Mouse (Mus musculus) embryonic facial prominence, embryonic 11.5 days (tissue): ENCODE measurements around the gene Hoxa2. TPM values are rescaled to one million over a fixed set of nuclear protein-coding genes. Genes with fewer than 3 reads are reported as not detected.

Experiments
- ATAC-seq: fragments of 200-750 bp; cut with Nextera tagmentation; replicated peaks from 2 replicates; pipeline ENCODE4 v1.8.0; 2017; ENCODE audit warnings: low read depth; ENCODE audit not compliant: insufficient number of reproducible peaks, low FRiP score, low TSS enrichment
- DNase-seq: peaks from one replicate; pipeline ENCODE4 v3.0.0-alpha.2; 2015; ENCODE audit warnings: low spot score
- H3K27ac ChIP-seq: fragments of 300-500 bp; sonication (generic); replicated peaks from 2 replicates; pipeline ENCODE4 v1.5.1; 2014; ENCODE audit warnings: mild to moderate bottlenecking, low read depth, low read length, control low read depth
- H3K27me3 ChIP-seq: fragments of 300-500 bp; sonication (generic); 2 replicates; pipeline ENCODE4 v1.6.1; 2014; ENCODE audit warnings: mild to moderate bottlenecking, low read length, moderate library complexity, mixed read lengths; ENCODE audit not compliant: control insufficient read depth, insufficient read depth
- H3K36me3 ChIP-seq: fragments of 300-500 bp; sonication (generic); replicated peaks from 2 replicates; pipeline ENCODE4 v1.6.1; 2014; ENCODE audit warnings: low read depth, mild to moderate bottlenecking, low read length, moderate library complexity, mixed read lengths; ENCODE audit not compliant: control insufficient read depth, insufficient read depth
- H3K4me1 ChIP-seq: fragments of 300-500 bp; sonication (generic); 2 replicates; pipeline ENCODE4 v1.6.1; 2014; ENCODE audit warnings: low read length, mixed read lengths; ENCODE audit not compliant: control insufficient read depth, insufficient read depth
- H3K4me2 ChIP-seq: fragments of 300-500 bp; sonication (generic); 2 replicates; pipeline ENCODE4 v1.6.1; 2014; ENCODE audit warnings: low read depth, mild to moderate bottlenecking, control low read depth, low read length, moderate library complexity
- H3K4me3 ChIP-seq: fragments of 300-500 bp; sonication (generic); 2 replicates; pipeline ENCODE4 v1.5.1; 2014; ENCODE audit warnings: low read depth, low read length, control low read depth
- H3K9ac ChIP-seq: fragments of 300-500 bp; sonication (generic); replicated peaks from 2 replicates; pipeline ENCODE4 v1.6.1; 2014; ENCODE audit warnings: mild to moderate bottlenecking, control low read depth, low read length
- H3K9me3 ChIP-seq: fragments of 300-500 bp; sonication (generic); replicated peaks from 2 replicates; pipeline ENCODE4 v1.6.1; 2016; ENCODE audit warnings: mild to moderate bottlenecking, low read length, inconsistent platforms, mixed read lengths; ENCODE audit not compliant: control insufficient read depth
- WGBS: fragments of 180-500 bp; shearing (Covaris S2); extraction: QIAGEN DNeasy Blood & Tissue Kit; methylation state at CpG from one replicate; pipeline ENCODE4 v1.1.7; 2014; 5-methylcytosine and 5-hydroxymethylcytosine counted together
- polyA plus RNA-seq: library from polyadenylated mRNA; unstranded; fragments of >200 nt; fragmentation: Nextera tagmentation; extraction: Ambion mirVana; gene quantifications from 2 replicates; pipeline ENCODE4 v1.2.1, GENCODE M21; 2014

Hoxa2 gene
- polyA plus RNA-seq, 1 experiment from 2014 or later = 24.1 TPM

DNA sequence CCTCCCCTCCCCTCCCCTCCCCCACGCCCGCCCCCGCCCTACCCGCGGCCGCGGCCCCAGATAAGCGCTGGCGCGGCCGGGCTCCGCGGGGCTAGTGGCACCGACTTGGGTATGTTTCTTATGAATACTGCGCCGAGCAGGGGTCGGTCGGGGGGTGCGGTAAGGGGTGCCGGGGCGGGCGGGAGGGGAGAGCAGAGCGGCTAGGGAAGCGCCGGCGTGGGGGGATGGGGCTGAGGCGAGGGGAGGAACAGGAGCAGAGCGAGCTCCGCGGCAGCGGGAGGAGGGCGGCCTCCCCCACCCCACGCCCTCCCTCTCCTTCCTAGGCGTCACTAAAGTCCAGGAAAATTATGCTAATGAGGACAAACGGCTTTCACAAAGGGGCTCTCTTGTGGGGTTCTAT, 11.2 kb upstream of the Hoxa2 start:
- Histone ChIP-seq H3K27me3 (peaks cover 86% of the 10 kb centered on the region), H3K4me3 (peak overlapping the region; percentile 23), H3K9me3 (no peaks in the 10 kb centered on the region), H3K36me3 (no peaks in the 10 kb centered on the region), H3K4me2 (peak overlapping the region; percentile 10; the same call in 1 of the 2 replicates), H3K27ac (0 out of 2 replicates have a peak overlapping the region, but pooled peaks have one; percentile 35), H3K9ac (no peak overlapping the region), H3K4me1 (peaks cover 4% of the 10 kb centered on the region)
- ATAC-seq = no peak
- DNase-seq = no peak
- 6% methylated on average over 2 of the region's 35 CpGs for WGBS

DNA sequence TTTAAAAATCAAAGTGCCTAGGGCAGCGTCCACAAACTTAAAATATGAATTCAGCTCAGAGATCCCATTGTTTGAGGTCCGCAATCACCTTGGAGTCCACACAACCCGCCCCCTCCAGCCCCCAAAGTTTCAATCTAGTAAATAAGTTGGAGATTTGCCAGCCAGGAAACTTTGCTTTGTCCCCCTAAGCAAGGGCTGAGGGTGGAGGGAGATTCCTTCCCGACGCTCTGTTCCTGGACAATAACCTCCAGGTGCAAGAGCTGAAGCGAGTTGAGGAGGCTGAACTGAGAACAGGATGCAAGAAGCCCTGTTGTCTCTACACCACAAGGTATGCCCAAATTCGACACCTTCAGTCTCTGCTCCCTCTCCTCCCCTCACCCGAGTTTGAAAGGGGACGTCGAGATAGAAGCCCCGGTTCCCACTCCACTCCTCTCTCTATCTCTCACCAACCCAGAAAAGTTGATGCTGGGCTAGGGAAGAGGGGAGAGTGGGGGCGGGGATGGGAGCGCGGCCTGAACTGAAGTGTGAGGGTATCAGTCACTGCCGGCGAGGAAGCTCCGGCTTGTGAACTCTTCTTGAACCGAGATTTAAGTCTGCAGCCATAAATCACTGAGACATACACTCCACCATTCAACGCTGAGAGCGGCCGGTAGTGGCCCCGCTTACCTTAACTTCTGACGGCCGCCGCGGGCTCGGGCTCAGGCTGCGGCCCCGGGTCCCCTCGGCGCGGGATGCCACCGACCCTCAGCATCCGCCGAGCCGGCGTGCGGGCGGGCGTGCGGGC, 10.5 kb upstream of the Hoxa2 start:
- Histone ChIP-seq H3K4me2 (peak overlapping the region; percentile 10; the same call in 1 of the 2 replicates), H3K27ac (0 out of 2 replicates have a peak overlapping the region, but pooled peaks have one; percentile 35), H3K27me3 (peaks cover 87% of the 10 kb centered on the region), H3K36me3 (no peaks in the 10 kb centered on the region), H3K9ac (0 out of 2 replicates have a peak overlapping the region, but pooled peaks have one; percentile 5), H3K4me3 (peak overlapping the region; percentile 23), H3K4me1 (peaks cover 4% of the 10 kb centered on the region), H3K9me3 (no peaks in the 10 kb centered on the region)
- DNase-seq = no peak
- WGBS = under 1% methylated on average over 41 of the region's 41 CpGs
- ATAC-seq = no peak

GRCm38 (mm10) chr6:52173648-52174047, 9.0 kb upstream of the Hoxa2 start:
- ATAC-seq (no peak), DNase-seq (no peak)
- Histone ChIP-seq H3K4me2 (no peak overlapping the region), H3K4me3 (no peak overlapping the region), H3K36me3 (no peaks in the 10 kb centered on the region), H3K4me1 (peaks cover 4% of the 10 kb centered on the region), H3K9me3 (no peaks in the 10 kb centered on the region), H3K9ac (no peak overlapping the region), H3K27ac (no peak overlapping the region), H3K27me3 (peaks cover 81% of the 10 kb centered on the region)
- 0% methylated on average over 4 of the region's 4 CpGs for WGBS

GRCm38 (mm10) chr6:52172501-52172900, 7.9 kb upstream of the Hoxa2 start:
- no peak; the same call in 1 of the 2 replicates for ATAC-seq
- H3K27ac ChIP-seq = no peak overlapping the region; the same call in 1 of the 2 replicates
- no peaks in the 10 kb centered on the region for H3K9me3 ChIP-seq
- H3K4me1 ChIP-seq = peaks cover 4% of the 10 kb centered on the region
- H3K4me2 ChIP-seq = peak overlapping the region; percentile 44
- WGBS = under 1% methylated on average over 35 of the region's 35 CpGs
- peak; percentile 76 for DNase-seq
- H3K27me3 ChIP-seq = peaks cover 81% of the 10 kb centered on the region
- peak overlapping the region; percentile 9 for H3K4me3 ChIP-seq
- H3K9ac ChIP-seq = peak overlapping the region; percentile 34; the same call in 1 of the 2 replicates
- H3K36me3 ChIP-seq = no peaks in the 10 kb centered on the region

DNA sequence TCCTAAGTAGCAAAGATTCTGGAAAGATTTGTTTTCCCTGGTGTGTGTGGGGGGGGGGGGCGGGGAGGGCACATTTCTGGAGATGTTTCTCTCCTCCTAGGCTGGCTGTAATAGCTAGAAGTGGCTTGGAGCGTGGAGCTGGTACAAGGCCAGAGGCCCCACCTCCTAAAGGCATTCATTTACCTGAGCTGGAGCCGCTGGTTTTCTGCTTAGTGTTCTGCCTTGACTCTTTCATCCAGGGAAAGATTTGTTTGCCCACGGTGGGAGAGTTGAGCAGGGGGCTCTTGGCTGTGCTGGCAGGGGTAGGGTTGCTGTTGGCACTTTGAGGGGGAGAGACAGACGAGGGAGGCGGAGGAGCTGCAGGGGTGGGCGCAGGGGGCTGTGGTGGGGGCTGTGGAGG, 7.3 kb upstream of the Hoxa2 start:
- Histone ChIP-seq H3K4me2 (peak overlapping the region; percentile 44), H3K9ac (peak overlapping the region; percentile 34; the same call in 1 of the 2 replicates), H3K4me3 (no peak overlapping the region), H3K36me3 (no peaks in the 10 kb centered on the region), H3K27me3 (peaks cover 79% of the 10 kb centered on the region), H3K27ac (no peak overlapping the region; the same call in 1 of the 2 replicates), H3K4me1 (peaks cover 4% of the 10 kb centered on the region), H3K9me3 (no peaks in the 10 kb centered on the region)
- DNase-seq (no peak), ATAC-seq (no peak)
- 5% methylated on average over 7 of the region's 7 CpGs for WGBS

GRCm38 (mm10) chr6:52171331-52171730, 6.7 kb upstream of the Hoxa2 start:
- Histone ChIP-seq H3K27ac (no peak overlapping the region), H3K36me3 (no peaks in the 10 kb centered on the region), H3K9me3 (no peaks in the 10 kb centered on the region), H3K4me3 (no peak overlapping the region), H3K4me2 (no peak overlapping the region), H3K4me1 (peaks cover 4% of the 10 kb centered on the region), H3K9ac (no peak overlapping the region), H3K27me3 (peaks cover 78% of the 10 kb centered on the region)
- peak; percentile 66 for DNase-seq
- ATAC-seq = 0 out of 2 replicates have a peak, but pooled peaks have one; percentile 42
- 3% methylated on average over 4 of the region's 4 CpGs for WGBS

GRCm38 (mm10) chr6:52170898-52171223, 6.2 kb upstream of the Hoxa2 start:
- Histone ChIP-seq H3K9ac (peak overlapping the region; percentile 13), H3K27ac (no peak overlapping the region), H3K36me3 (no peaks in the 10 kb centered on the region), H3K27me3 (peaks cover 74% of the 10 kb centered on the region), H3K4me3 (no peak overlapping the region; the same call in 1 of the 2 replicates), H3K4me1 (peaks cover 4% of the 10 kb centered on the region), H3K4me2 (peak overlapping the region; percentile 19; the same call in 1 of the 2 replicates), H3K9me3 (no peaks in the 10 kb centered on the region)
- ATAC-seq (no peak), DNase-seq (no peak)
- 3% methylated on average over 5 of the region's 5 CpGs for WGBS
